Mouse (Mus musculus) adrenal gland, postnatal 14 days (tissue): Measurements from ENCODE around the gene 2010111I01Rik. TPM values are rescaled to one million over a fixed set of nuclear protein-coding genes. Genes with fewer than 3 reads are reported as not detected.
"Not testable (repeated sequence)": the region's sequence is repeated elsewhere in the genome, so short reads cannot be mapped to it uniquely, and the experiment has no call there.

Experiments used
- DNase-seq: peaks from one replicate; pipeline ENCODE4 v3.0.0; 2021; ENCODE audit warnings: mixed read lengths
- total RNA-seq: library from RNA; stranded (reverse); gene quantifications from 2 replicates; pipeline ENCODE4 v1.2.3, GENCODE M21; 2021

The 2010111I01Rik gene
- total RNA-seq, 1 experiment from 2014 or later, result 78.9 TPM

- DNase-seq, result peak; percentile 53
Measured at GRCm38 (mm10) chr13:63289687-63290086, 325.0 kb downstream of the 2010111I01Rik start.

GRCm38 (mm10) chr13:63290126-63290525 lies 325.4 kb downstream of the 2010111I01Rik start:
- DNase-seq, result no peak

GRCm38 (mm10) chr13:63291016-63291415 lies 326.3 kb downstream of the 2010111I01Rik start:
- DNase-seq, result peak; percentile 82

GRCm38 (mm10) chr13:63293647-63294046 lies 329.0 kb downstream of the 2010111I01Rik start:
- no peak for DNase-seq

GRCm38 (mm10) chr13:63294359-63295193 lies 329.9 kb downstream of the 2010111I01Rik start:
- DNase-seq, result peak; percentile 76

GRCm38 (mm10) chr13:63296300-63296699 lies 331.6 kb downstream of the 2010111I01Rik start:
- no peak for DNase-seq

- no peak for DNase-seq
Measured at GRCm38 (mm10) chr13:63297003-63297402, 332.3 kb downstream of the 2010111I01Rik start.

- DNase-seq, result no peak
Measured at GRCm38 (mm10) chr13:63297933-63298332, 333.2 kb downstream of the 2010111I01Rik start.

GRCm38 (mm10) chr13:63298931-63299330 lies 334.2 kb downstream of the 2010111I01Rik start:
- DNase-seq, result no peak

GRCm38 (mm10) chr13:63300929-63301328 lies 336.2 kb downstream of the 2010111I01Rik start:
- DNase-seq, result no peak

GRCm38 (mm10) chr13:63301764-63302209 lies 337.1 kb downstream of the 2010111I01Rik start:
- DNase-seq, result peak; percentile 52

GRCm38 (mm10) chr13:63302381-63302780 lies 337.7 kb downstream of the 2010111I01Rik start:
- DNase-seq, result no peak

- no peak for DNase-seq
Measured at GRCm38 (mm10) chr13:63304124-63304792, 339.6 kb downstream of the 2010111I01Rik start.

GRCm38 (mm10) chr13:63304799-63305159 lies 340.1 kb downstream of the 2010111I01Rik start:
- DNase-seq, result no peak

- peak; percentile 70 for DNase-seq
Measured at GRCm38 (mm10) chr13:63305160-63306011, 340.7 kb downstream of the 2010111I01Rik start.

- DNase-seq, result no peak
Measured at GRCm38 (mm10) chr13:63306768-63307167, 342.1 kb downstream of the 2010111I01Rik start.

- no peak for DNase-seq
Measured at GRCm38 (mm10) chr13:63309563-63309962, 344.9 kb downstream of the 2010111I01Rik start.

GRCm38 (mm10) chr13:63311156-63311555 lies 346.5 kb downstream of the 2010111I01Rik start:
- no peak for DNase-seq

GRCm38 (mm10) chr13:63313247-63313646 lies 348.6 kb downstream of the 2010111I01Rik start:
- peak; percentile 80 for DNase-seq

GRCm38 (mm10) chr13:63313748-63314607 lies 349.3 kb downstream of the 2010111I01Rik start:
- no peak for DNase-seq

GRCm38 (mm10) chr13:63314608-63314920 lies 349.9 kb downstream of the 2010111I01Rik start:
- no peak for DNase-seq

- DNase-seq, result not testable (repeated sequence)
Measured at GRCm38 (mm10) chr13:63315111-63315510, 350.4 kb downstream of the 2010111I01Rik start.
